Mouse (Mus musculus) liver, embryonic 16.5 days (tissue): ENCODE results near the gene Rpl19. TPM values are rescaled to one million over a fixed set of nuclear protein-coding genes. Genes with fewer than 3 reads are reported as not detected.

ENCODE experiments used
- ATAC-seq: fragments of 200-750 bp; cut with Nextera tagmentation; 2 replicates; pipeline ENCODE4 v1.8.0; 2017; ENCODE audit warnings: low read depth, mild to moderate bottlenecking, moderate number of reproducible peaks, moderate library complexity
- H3K27ac ChIP-seq: fragments of 300-500 bp; sonication (generic); 2 replicates; pipeline ENCODE4 v1.5.1; 2014; ENCODE audit warnings: mild to moderate bottlenecking, low read length
- H3K27me3 ChIP-seq: fragments of 300-500 bp; sonication (generic); 2 replicates; pipeline ENCODE4 v1.6.1; 2014; ENCODE audit warnings: low read depth, low read length, mixed read lengths; ENCODE audit not compliant: control insufficient read depth, insufficient read depth
- H3K36me3 ChIP-seq: fragments of 300-500 bp; sonication (generic); 2 replicates; pipeline ENCODE4 v1.6.1; 2014; ENCODE audit warnings: mild to moderate bottlenecking; ENCODE audit not compliant: control insufficient read depth, insufficient read depth
- H3K4me1 ChIP-seq: fragments of 300-500 bp; sonication (generic); 2 replicates; pipeline ENCODE4 v1.6.1; 2014; ENCODE audit warnings: low read depth, low read length, mixed read lengths; ENCODE audit not compliant: control insufficient read depth
- H3K4me2 ChIP-seq: fragments of 300-500 bp; sonication (generic); 2 replicates; pipeline ENCODE4 v1.6.1; 2014; ENCODE audit warnings: low read depth, low read length, mixed read lengths
- H3K4me3 ChIP-seq: fragments of 300-500 bp; sonication (generic); 2 replicates; pipeline ENCODE4 v1.5.1; 2014; ENCODE audit warnings: low read depth, mild to moderate bottlenecking, low read length
- H3K9ac ChIP-seq: fragments of 300-500 bp; sonication (generic); 2 replicates; pipeline ENCODE4 v1.6.1; 2014; ENCODE audit warnings: low read depth, low read length
- H3K9me3 ChIP-seq: fragments of 300-500 bp; sonication (generic); replicated peaks from 2 replicates; pipeline ENCODE4 v1.6.1; 2016; ENCODE audit warnings: low read length; ENCODE audit not compliant: control insufficient read depth
- WGBS: fragments of 180-500 bp; shearing (Covaris S2); extraction: QIAGEN DNeasy Blood & Tissue Kit; methylation state at CpG from one replicate; pipeline ENCODE4 v1.1.7; 2014; ENCODE audit not compliant: insufficient replicate concordance; 5-methylcytosine and 5-hydroxymethylcytosine counted together
- microRNA-seq: library from miRNA; unstranded; fragments of <30 nt; microRNA quantifications from one replicate; pipeline ENCODE4, GENCODE M21; 2016
- polyA plus RNA-seq: library from polyadenylated mRNA; unstranded; fragments of >200 nt; fragmentation: Nextera tagmentation; extraction: Ambion mirVana; gene quantifications from 2 replicates; pipeline ENCODE4 v1.2.1, GENCODE M21; 2015

Rpl19 gene
- polyA plus RNA-seq, 1 experiment from 2014 or later: 478 TPM

- H3K4me3 ChIP-seq: no peak overlapping the region
- H3K27ac ChIP-seq: no peak overlapping the region
- WGBS: 40% methylated on average over 3 of the region's 3 CpGs
- no peak overlapping the region for H3K9ac ChIP-seq
- no peaks in the 10 kb centered on the region for H3K9me3 ChIP-seq
- no peaks in the 10 kb centered on the region for H3K4me1 ChIP-seq
- no peaks in the 10 kb centered on the region for H3K36me3 ChIP-seq
- no peak for ATAC-seq
- H3K4me2 ChIP-seq: no peak overlapping the region
- no peaks in the 10 kb centered on the region; the same call in 1 of the 2 replicates for H3K27me3 ChIP-seq
Observed at GRCm38 (mm10) chr11:98061441-98061840, 34.9 kb downstream of the Rpl19 start.

GRCm38 (mm10) chr11:98061904-98062562 lies 35.5 kb downstream of the Rpl19 start:
- 39% methylated on average over 6 of the region's 6 CpGs for whole genome bisulfite sequencing
- Histone ChIP-seq H3K4me2 (no peak overlapping the region), H3K27ac (no peak overlapping the region), H3K36me3 (no peaks in the 10 kb centered on the region), H3K9ac (no peak overlapping the region), H3K4me3 (no peak overlapping the region), H3K9me3 (no peaks in the 10 kb centered on the region), H3K27me3 (no peaks in the 10 kb centered on the region), H3K4me1 (no peaks in the 10 kb centered on the region)
- ATAC-seq: no peak

- no peak for ATAC-seq
- Histone ChIP-seq H3K9me3 (no peaks in the 10 kb centered on the region), H3K27ac (no peak overlapping the region), H3K36me3 (no peaks in the 10 kb centered on the region), H3K4me3 (no peak overlapping the region), H3K4me2 (no peak overlapping the region), H3K4me1 (no peaks in the 10 kb centered on the region), H3K27me3 (no peaks in the 10 kb centered on the region), H3K9ac (no peak overlapping the region)
- WGBS: 77% methylated on average over 12 of the region's 12 CpGs
Observed at GRCm38 (mm10) chr11:98066201-98066600, 39.7 kb downstream of the Rpl19 start.

- no peak for ATAC-seq
- no peaks in the 10 kb centered on the region for H3K27me3 ChIP-seq
- no peaks in the 10 kb centered on the region for H3K36me3 ChIP-seq
- H3K4me3 ChIP-seq: no peak overlapping the region
- H3K9ac ChIP-seq: no peak overlapping the region
- no peak overlapping the region for H3K27ac ChIP-seq
- H3K9me3 ChIP-seq: no peaks in the 10 kb centered on the region
- H3K4me2 ChIP-seq: no peak overlapping the region
- WGBS: 84% methylated on average over 21 of the region's 21 CpGs
- no peaks in the 10 kb centered on the region for H3K4me1 ChIP-seq
Observed at GRCm38 (mm10) chr11:98067255-98067654, 40.7 kb downstream of the Rpl19 start.

GRCm38 (mm10) chr11:98073442-98073841 lies 46.9 kb downstream of the Rpl19 start:
- Histone ChIP-seq H3K36me3 (no peaks in the 10 kb centered on the region), H3K27ac (no peak overlapping the region), H3K4me3 (no peak overlapping the region), H3K4me2 (no peak overlapping the region), H3K27me3 (no peaks in the 10 kb centered on the region), H3K4me1 (no peaks in the 10 kb centered on the region), H3K9me3 (no peaks in the 10 kb centered on the region), H3K9ac (no peak overlapping the region)
- WGBS: 64% methylated on average over 4 of the region's 4 CpGs
- ATAC-seq: no peak

- no peak overlapping the region for H3K4me3 ChIP-seq
- H3K27me3 ChIP-seq: no peaks in the 10 kb centered on the region
- H3K9ac ChIP-seq: no peak overlapping the region
- no peaks in the 10 kb centered on the region for H3K4me1 ChIP-seq
- no peak overlapping the region for H3K4me2 ChIP-seq
- H3K36me3 ChIP-seq: no peaks in the 10 kb centered on the region
- ATAC-seq: no peak
- no peaks in the 10 kb centered on the region for H3K9me3 ChIP-seq
- H3K27ac ChIP-seq: no peak overlapping the region
- 23% methylated on average over 13 of the region's 13 CpGs for WGBS
Observed at GRCm38 (mm10) chr11:98075195-98075808, 48.8 kb downstream of the Rpl19 start.

- no peak overlapping the region for H3K4me2 ChIP-seq
- ATAC-seq: no peak
- H3K9me3 ChIP-seq: no peaks in the 10 kb centered on the region
- no peaks in the 10 kb centered on the region for H3K27me3 ChIP-seq
- no peaks in the 10 kb centered on the region for H3K4me1 ChIP-seq
- H3K36me3 ChIP-seq: no peaks in the 10 kb centered on the region
- H3K27ac ChIP-seq: no peak overlapping the region
- WGBS: 61% methylated on average over 8 of the region's 8 CpGs
- H3K4me3 ChIP-seq: no peak overlapping the region
- no peak overlapping the region for H3K9ac ChIP-seq
Observed at GRCm38 (mm10) chr11:98077086-98077485, 50.6 kb downstream of the Rpl19 start.

Small RNAs within 50 kb of the gene (microRNA-seq; reads per million reads assigned to microRNA genes)
- gene Gm27597: not detected

Other genes with a start within 250 kb of the Rpl19 start
- gene Rpl23, start 244.3 kb upstream of the Rpl19 start, polyA plus RNA-seq: 232 and 261 TPM in 2 replicates
- 32.3 and 38.3 TPM in 2 replicates for gene Lasp1, start 227.7 kb upstream of the Rpl19 start, polyA plus RNA-seq
- 0.19 and 0.36 TPM in 2 replicates for gene B230217C12Rik, start 185.9 kb upstream of the Rpl19 start, polyA plus RNA-seq
- 0.39 TPM in 2 replicates for gene Fbxo47, start 142.6 kb upstream of the Rpl19 start, polyA plus RNA-seq
- gene Plxdc1, start 40.3 kb upstream of the Rpl19 start, polyA plus RNA-seq: 0.65 and 1.2 TPM in 2 replicates
- 7.4 and 8.3 TPM in 2 replicates for gene Arl5c, start 30.5 kb upstream of the Rpl19 start, polyA plus RNA-seq
- 0.81 and 1.2 TPM in 2 replicates for gene Cacnb1, start 3.7 kb upstream of the Rpl19 start, polyA plus RNA-seq
- gene Stac2, start 26.8 kb downstream of the Rpl19 start, polyA plus RNA-seq: 0.05 TPM in 1 of 2 replicates, not detected in the other
- 4.6 and 6.0 TPM in 2 replicates for gene Fbxl20, start 123.7 kb downstream of the Rpl19 start, polyA plus RNA-seq
- gene Med1, start 166.6 kb downstream of the Rpl19 start, polyA plus RNA-seq: 21.1 and 21.5 TPM in 2 replicates
- 5.5 and 5.7 TPM in 2 replicates for gene Cdk12, start 176.3 kb downstream of the Rpl19 start, polyA plus RNA-seq